Mouse (Mus musculus): ENCODE measurements at regions not wholly inside any gene's neighbourhood (a gene's known extent, or its start where the extent isn't known, plus 50 kb on each side); places are given as distances from the start of the nearest gene placed in this dataset.
"Not testable (repeated sequence)": the region's sequence is repeated elsewhere in the genome, so short reads cannot be mapped to it uniquely, and the experiment has no call there.

GRCm38 (mm10) chr16:51169294-51169693 lies 578.3 kb upstream of the Ccdc54 start:
- DNase-seq (ENCODE audit: low spot score in 2 of 2): no peak

DNA sequence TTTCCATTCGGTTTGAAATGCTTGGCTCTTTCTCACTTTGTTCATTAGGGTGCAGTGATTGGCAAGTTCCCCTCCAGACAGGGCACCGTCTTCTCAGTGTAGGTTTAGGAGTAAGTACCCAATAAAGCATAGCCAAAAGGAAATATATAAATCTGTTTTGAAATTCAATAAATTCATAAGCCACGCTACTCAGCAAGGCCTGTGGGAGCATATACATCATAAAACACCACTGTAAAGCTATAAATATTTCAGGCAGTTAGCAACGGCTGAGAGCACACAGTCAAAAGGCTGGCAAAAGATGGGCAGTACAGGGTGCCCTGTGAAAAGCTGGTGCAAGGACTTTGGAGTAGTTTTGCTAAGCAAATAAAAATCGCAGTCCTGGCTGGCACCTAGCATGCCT lies 569.8 kb upstream of the Ccdc54 start:
- no peak for DNase-seq (ENCODE audit: low spot score in 2 of 2)

GRCm38 (mm10) chr16:51138575-51138974 lies 547.6 kb upstream of the Ccdc54 start:
- no peak for DNase-seq (ENCODE audit: low spot score in 2 of 2)

GRCm38 (mm10) chr16:51119835-51120234 lies 528.9 kb upstream of the Ccdc54 start:
- DNase-seq (ENCODE audit: low spot score in 2 of 2): no peak

DNA sequence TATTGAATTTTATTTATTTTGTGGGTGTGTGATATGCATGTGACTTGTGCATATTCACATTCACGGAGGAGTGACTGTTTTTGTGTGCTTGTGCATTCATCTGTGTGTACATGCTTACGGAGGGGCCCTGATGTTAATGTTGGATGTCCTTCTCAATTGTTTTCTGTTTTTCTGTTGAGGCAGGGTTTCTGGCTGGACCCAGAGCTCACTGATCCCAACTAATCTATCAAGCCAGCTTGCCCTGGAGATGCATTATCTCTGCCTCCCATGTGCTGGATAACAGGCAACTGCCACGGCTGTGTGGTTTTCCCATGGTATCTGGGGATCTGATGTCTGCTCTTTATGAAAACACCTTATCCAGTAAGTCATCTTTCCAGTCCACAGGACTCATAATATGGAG lies 527.4 kb upstream of the Ccdc54 start:
- DNase-seq (ENCODE audit: low spot score in 2 of 2): no peak

- DNase-seq (ENCODE audit: low spot score in 2 of 2): no peak
Measured at GRCm38 (mm10) chr16:51117836-51118235, 526.9 kb upstream of the Ccdc54 start.

DNA sequence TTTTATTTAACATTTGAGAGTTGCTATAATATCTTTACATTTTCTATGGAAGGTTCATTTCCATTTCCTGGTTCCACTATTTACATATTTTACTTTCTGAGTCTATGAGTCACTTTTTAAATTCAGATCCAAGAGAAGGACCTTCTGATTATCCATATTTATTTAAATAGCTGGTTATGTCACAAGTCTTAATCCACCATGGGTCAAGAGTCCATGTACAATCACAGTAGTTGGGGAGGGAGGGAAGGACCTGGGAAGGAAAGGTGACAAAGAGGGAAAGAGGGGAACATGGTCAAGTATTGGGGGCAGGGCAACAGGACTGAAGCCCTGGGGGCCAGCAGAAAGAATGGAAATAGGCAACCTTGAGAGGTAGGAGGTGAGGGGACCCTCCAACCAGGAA lies 518.9 kb upstream of the Ccdc54 start:
- DNase-seq (ENCODE audit: low spot score in 2 of 2): no peak

DNA sequence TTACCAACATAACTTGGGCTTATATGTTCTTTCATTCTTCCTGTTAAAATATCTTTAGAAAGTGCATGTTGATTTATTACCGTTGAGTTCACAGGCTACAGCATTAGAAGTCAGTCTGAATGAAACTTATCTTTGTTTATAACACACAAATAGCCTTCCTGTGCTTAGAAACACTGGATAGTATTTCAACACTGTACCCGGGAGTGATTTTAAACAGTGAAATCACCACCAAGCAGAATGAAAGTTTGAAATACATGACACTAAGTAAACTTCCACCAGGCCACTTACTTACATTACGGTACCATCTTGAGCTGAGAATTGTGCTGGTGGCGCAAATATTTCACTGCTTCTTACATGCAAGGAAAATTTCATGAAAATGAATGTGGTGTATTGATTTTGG lies 516.5 kb upstream of the Ccdc54 start:
- no peak for DNase-seq (ENCODE audit: low spot score in 2 of 2)

DNA sequence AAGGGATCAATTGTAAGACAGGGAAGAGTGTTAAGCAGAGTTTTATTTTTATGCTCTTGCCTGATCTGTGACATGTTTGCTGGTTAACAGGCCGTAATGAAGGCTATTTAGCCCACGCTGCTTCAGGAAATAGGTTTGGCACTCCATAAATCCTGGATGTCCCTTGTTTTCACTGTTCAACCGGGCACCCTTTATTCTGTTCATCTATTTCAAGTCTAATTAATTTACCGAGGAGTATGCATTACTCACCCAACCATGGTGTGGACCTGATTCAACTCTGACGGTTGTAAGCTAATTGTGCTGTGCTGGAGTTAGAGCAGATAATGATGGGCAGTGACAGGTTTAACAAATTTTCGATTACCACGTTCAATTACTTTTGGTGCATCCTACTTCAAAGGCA lies 495.6 kb upstream of the Ccdc54 start:
- no peak for DNase-seq (ENCODE audit: low spot score in 2 of 2)

- no peak for DNase-seq (ENCODE audit: low spot score in 2 of 2)
Measured at GRCm38 (mm10) chr16:51080146-51080545, 489.2 kb upstream of the Ccdc54 start.

DNA sequence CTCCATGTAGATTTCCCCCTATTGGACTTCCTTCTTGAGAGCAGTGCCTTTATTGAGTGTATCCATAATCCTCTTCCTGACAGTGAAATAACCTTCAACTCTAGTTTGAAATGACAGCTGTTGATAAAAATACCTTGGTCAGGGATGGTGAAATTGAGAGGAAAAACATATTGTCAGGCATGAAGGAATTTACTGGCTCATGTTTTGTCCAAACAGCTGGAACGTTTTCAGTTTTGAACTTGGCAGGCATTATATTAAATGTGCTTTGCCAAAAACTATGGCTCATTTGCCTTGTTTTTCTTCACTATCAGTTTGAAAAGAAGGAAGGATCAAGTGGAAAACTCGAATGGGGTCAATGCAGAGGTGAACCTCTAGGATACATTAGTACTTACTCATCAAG lies 457.7 kb upstream of the Ccdc54 start:
- DNase-seq (ENCODE audit: low spot score in 2 of 2): no peak

- no peak for DNase-seq (ENCODE audit: low spot score in 2 of 2)
Measured at GRCm38 (mm10) chr16:51048169-51048568, 457.2 kb upstream of the Ccdc54 start.

- DNase-seq (ENCODE audit: low spot score in 2 of 2): no peak
Measured at GRCm38 (mm10) chr16:51041311-51041710, 450.4 kb upstream of the Ccdc54 start.

DNA sequence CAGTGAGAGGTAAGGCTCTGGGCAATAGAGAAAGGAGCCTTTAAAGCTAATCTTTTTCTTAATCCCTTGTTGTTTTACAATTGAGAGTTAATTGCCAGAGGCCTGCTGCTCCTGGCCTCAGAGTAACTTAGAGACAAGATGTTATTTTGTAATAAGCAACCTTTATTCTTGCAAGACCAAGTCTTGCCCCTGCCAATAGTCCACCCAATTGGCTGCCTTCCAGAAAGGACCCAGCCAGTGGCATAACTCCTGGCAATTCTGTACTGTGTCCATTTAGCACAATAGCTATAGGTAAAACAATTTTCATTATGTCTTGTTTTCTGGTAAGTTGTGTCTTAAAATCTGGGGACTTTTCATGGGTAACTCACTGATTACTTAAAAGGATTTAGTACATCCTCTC lies 411.9 kb upstream of the Ccdc54 start:
- no peak for DNase-seq (ENCODE audit: low spot score in 2 of 2)

DNA sequence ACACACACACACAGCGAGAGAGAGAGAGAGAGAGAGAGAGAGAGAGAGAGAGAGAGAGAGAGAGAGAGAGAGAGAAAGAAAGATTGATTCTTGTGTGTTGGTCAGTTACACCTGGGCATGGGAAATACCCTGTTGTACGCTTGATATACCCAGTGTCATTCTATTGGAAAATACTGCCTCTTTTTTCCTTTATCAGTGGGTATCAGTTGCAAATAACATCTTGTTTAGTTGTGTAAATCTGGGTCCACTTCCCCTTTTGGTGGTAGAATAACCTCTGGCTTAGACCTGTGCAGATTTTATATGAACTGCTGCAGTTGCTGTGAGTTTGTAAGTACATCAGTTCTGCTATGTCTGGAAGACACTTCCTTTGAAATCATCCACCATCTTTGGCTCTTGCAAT lies 373.4 kb upstream of the Ccdc54 start:
- DNase-seq (ENCODE audit: low spot score in 2 of 2): no peak

DNA sequence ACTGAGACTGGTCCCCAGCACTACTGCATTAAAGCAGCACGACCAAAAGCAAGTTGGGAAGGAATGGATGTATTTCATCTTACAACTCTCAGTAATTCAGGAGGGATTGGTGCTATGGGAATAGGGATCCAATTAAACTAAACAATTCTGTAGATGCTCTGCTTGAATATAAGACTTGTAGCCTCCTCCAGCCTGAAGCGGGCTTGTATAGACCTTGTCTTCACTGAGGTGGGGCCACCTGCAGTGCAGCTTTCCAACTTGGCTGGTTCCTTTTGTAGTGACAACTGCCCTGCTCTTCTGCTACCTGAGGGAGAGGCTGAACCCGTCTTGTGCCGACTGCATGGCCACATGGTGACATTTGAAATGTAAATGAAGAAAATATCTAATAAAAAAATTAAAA lies 353.1 kb upstream of the Ccdc54 start:
- DNase-seq (ENCODE audit: low spot score in 2 of 2): no peak

GRCm38 (mm10) chr16:50943581-50943980 lies 352.6 kb upstream of the Ccdc54 start:
- not testable (repeated sequence) for DNase-seq (ENCODE audit: low spot score in 2 of 2)

DNA sequence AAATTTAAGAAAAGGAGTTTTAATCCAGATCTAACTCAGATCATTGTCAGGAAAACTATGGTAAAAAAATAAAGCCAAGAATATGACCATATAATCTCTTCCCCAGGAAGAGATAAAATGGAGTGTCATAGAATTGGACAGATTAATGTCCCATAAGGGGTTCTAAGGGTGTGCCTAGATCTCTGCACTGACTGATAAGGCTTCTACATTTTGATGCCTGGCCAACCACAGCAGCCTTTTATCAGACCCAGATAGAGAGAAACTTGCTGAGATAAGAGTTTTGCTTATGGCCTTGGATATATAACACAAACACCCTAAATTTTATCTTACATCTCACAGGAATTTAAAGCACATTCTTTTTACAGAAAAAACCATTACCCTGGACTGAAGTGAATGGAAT lies 351.3 kb upstream of the Ccdc54 start:
- no peak for DNase-seq (ENCODE audit: low spot score in 2 of 2)

GRCm38 (mm10) chr16:50939316-50939715 lies 348.4 kb upstream of the Ccdc54 start:
- DNase-seq (ENCODE audit: low spot score in 2 of 2): no peak

DNA sequence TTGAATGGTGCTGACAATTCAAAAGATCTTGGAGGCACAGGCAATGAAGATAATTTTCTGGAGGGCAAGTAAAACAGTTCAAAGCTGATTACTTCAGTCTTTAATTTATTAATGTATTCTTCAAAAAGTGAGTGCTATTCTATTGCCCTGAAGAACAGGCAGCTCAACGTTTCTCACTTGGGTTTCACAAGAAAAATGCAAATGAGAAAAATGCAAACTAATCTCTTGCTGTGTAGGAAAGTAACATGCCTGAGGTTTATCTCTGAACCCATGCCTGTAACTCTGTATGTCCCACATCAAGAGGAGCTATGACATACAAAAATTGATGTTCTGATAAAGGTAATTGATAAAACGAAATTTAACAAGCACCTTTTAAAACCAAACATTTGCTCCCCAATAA lies 316.8 kb upstream of the Ccdc54 start:
- no peak for DNase-seq (ENCODE audit: low spot score in 2 of 2)

DNA sequence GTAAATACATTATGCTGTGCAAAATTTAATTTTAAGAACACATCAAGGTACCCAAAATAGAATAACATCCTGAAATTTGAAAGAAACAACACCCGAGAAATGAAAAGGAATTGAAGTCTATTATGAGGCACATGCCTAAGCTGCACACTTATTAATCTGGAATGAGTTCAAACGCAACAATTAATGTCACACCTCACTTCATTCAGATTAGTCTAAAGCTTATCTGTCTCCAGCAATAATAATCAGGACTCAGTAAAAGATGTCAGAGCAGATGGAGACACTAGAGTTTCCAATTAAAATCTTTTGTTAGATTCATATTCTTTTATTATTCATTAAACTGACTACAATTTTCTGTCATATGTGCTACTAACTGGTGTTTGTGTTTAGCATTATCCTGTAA lies 308.2 kb upstream of the Ccdc54 start:
- no peak for DNase-seq (ENCODE audit: low spot score in 2 of 2)

- DNase-seq (ENCODE audit: low spot score in 2 of 2): no peak
Measured at GRCm38 (mm10) chr16:50877926-50878325, 287.0 kb upstream of the Ccdc54 start.

GRCm38 (mm10) chr16:50871318-50871717 lies 280.4 kb upstream of the Ccdc54 start:
- no peak for DNase-seq (ENCODE audit: low spot score in 2 of 2)

GRCm38 (mm10) chr16:50863565-50863964 lies 272.6 kb upstream of the Ccdc54 start:
- DNase-seq (ENCODE audit: low spot score in 2 of 2): no peak
